Mouse (Mus musculus) gastrocnemius, postnatal 36 days (tissue): ENCODE measurements around the gene Vmn2r35. TPM values are rescaled to one million over a fixed set of nuclear protein-coding genes. Genes with fewer than 3 reads are reported as not detected.
"Not testable (repeated sequence)": the region's sequence is repeated elsewhere in the genome, so short reads cannot be mapped to it uniquely, and the experiment has no call there.

ENCODE experiments used
- DNase-seq, 2 experiments: peaks; one replicate each; pipeline ENCODE4 v3.0.0; 2022
- intact Hi-C: fragments of 180-260 bp; cut with DNase I; formaldehyde crosslinking; loops from one replicate; pipeline ENCODE4 v1.15.1; 2025
- long read RNA-seq, 2 experiments: library from polyadenylated mRNA; stranded (forward); transcript quantifications; one replicate each; pipeline ENCODE4 v2.0.0; 2021
- total RNA-seq, 2 experiments: library from RNA; stranded (reverse); gene quantifications; 2 replicates each; pipeline ENCODE4 v1.2.3; 2021

Vmn2r35 gene
- not detected for total RNA-seq
- long read RNA-seq, experiment 1 = 0 reads
- long read RNA-seq, experiment 2 = 0 reads

DNA sequence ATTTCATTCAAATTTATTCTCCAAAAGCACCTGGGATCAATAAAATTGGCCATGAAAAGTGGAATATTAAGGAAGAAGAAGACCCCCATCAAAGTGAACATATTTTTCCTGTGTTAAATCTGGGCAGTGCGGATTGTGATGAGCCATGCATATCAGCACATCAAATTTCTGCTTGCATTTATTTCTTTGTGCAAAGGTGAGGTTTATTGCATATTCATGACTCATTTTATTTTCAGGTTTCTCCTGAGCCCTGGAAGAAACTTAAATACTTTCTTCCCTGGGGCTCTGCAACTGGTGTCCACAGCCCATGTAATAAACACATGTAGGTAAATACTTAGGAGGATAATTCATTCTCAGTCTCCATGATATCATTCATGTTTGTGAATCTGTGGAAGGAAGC is at the start of gene Vmn2r35:
TSS of gene Vmn2r35 (minus strand) at position 101 of the 400 bp plus-strand sequence.
- DNase-seq, intact Hi-C loops: not testable (repeated sequence)

DNA sequence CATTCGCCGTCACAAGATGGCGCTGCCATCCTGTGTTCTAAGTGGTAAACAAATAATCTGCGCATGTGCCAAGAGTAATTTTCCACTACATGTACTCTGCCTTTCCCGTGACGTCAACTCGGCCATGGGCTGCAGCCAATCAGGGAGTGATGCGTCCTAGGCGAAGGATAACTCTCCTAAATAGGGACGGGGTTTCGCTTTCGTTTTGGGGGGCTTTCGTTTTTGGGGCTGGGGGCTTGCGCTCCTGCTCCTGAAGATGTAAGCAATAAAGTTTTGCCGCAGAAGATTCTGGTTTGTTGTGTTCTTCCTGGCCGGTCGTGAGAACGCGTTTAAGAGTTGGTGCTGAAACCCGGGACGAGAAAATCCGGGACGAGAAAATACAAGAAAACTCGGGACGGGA is 25.5 kb downstream of the Vmn2r35 start:
- intact Hi-C loops, DNase-seq: not testable (repeated sequence)

Other genes starting within 250 kb of the Vmn2r35 start
- not detected for gene Vmn2r34, start 130.4 kb downstream of the Vmn2r35 start, total RNA-seq
- not detected for gene Vmn2r36, start 82.6 kb upstream of the Vmn2r35 start, total RNA-seq